Mouse (Mus musculus): ENCODE results near the gene Coil.

DNA sequence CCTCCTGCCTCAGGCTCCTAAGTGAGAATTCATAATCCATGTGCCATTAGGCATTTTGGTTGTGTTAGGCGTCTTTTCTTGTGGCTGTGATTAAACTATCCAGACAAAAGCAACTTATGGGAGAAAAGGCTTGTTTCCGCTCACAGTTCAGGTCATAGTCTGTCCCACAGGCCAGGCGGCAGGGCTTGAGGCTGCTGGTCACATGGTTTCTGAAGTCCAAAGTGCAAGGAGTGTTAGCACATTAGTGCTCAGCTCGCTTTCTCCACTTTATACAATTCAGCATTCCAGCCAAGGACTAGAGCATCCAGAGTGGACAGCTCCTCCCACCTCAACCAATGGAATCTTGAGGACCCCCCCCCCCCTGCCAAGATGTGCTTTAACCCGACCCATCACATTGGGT, 42.2 kb downstream of the Coil start:
- no peak for TF ChIP-seq POLR2A (IDR thresholded peaks at IDR 0.05; ENCODE audit: insufficient read depth, low read depth, low read length)
- no peak for TF ChIP-seq CTCF (IDR thresholded peaks at IDR 0.05)

Measured in heart, adult 2 months (tissue).